Mouse (Mus musculus): ENCODE data around the gene Gm44965. TPM values are rescaled to one million over a fixed set of nuclear protein-coding genes. Genes with fewer than 3 reads are reported as not detected.
A peak's percentile ranks its signal among the peaks of the same experiment; 100 is the strongest.

Gene Gm44965
- 0.69 TPM for polyA plus RNA-seq (2012; fragmentation: generic; extraction: Trizol)
- long read RNA-seq, experiment 1, partial matches to known transcripts, result 0 of 2 reads
- long read RNA-seq, experiment 1, other reads (novel, unspliced or antisense), result 2 of 2 reads
- long read RNA-seq, experiment 2, partial matches to known transcripts, result 0 of 4 reads
- long read RNA-seq, experiment 2, other reads (novel, unspliced or antisense), result 4 of 4 reads

GRCm38 (mm10) chr6:48593158-48594042 is at the start of gene Gm44965, which contains the start of gene Repin1:
Gene Gm44965 (plus strand): TSS chr6:48593941.
Gene Repin1 (plus strand): TSS chr6:48593883.
- Histone ChIP-seq H3K27me3 (ENCODE audit: control insufficient read depth, insufficient read depth, insufficient read length) (no peaks in the 10 kb centered on the region), H3K79me2 (ENCODE audit: control insufficient read depth, insufficient read depth) (peaks cover 42% of the 10 kb centered on the region), H3K4me3 (ENCODE audit: insufficient read depth, poor library complexity, severe bottlenecking) (peak within 1 kb of the TSS; percentile 60), H3K79me3 (ENCODE audit: low read depth) (peaks cover 22% of the 10 kb centered on the region), H3K36me3 (ENCODE audit: control insufficient read depth, insufficient read depth) (peaks cover 26% of the 10 kb centered on the region), H3ac (ENCODE audit: control insufficient read depth, insufficient read length, low read depth) (peak within 1 kb of the TSS; percentile 97)
- TF ChIP-seq MAX (IDR thresholded peaks at IDR 0.05) (peak; percentile 14), MYOD1 (IDR thresholded peaks at IDR 0.05; ENCODE audit: control insufficient read depth, insufficient read length, low read depth) (peak; percentile 83), MYOG (IDR thresholded peaks at IDR 0.05; ENCODE audit: control insufficient read depth, extremely low read depth, insufficient read length) (no peak), CEBPB (IDR thresholded peaks at IDR 0.05; ENCODE audit: low read depth) (no peak), CTCF (IDR thresholded peaks at IDR 0.05; ENCODE audit: control insufficient read depth, insufficient read depth, insufficient read length) (no peak), FOSL1 (IDR thresholded peaks at IDR 0.05; ENCODE audit: insufficient read depth, low read length, poor library complexity, severe bottlenecking) (no peak), USF1 (IDR thresholded peaks at IDR 0.05; ENCODE audit: low read depth) (peak; percentile 73)

GRCm38 (mm10) chr6:48545251-48545650 is 48.5 kb upstream of the Gm44965 start:
- no peak overlapping the region for H3K4me3 ChIP-seq (ENCODE audit: insufficient read depth, poor library complexity, severe bottlenecking)
- no peaks in the 10 kb centered on the region for H3K27me3 ChIP-seq (ENCODE audit: control insufficient read depth, insufficient read depth, insufficient read length)
- no peaks in the 10 kb centered on the region for H3K79me3 ChIP-seq (ENCODE audit: low read depth)
- no peaks in the 10 kb centered on the region for H3K79me2 ChIP-seq (ENCODE audit: control insufficient read depth, insufficient read depth)
- no peak overlapping the region for H3ac ChIP-seq (ENCODE audit: control insufficient read depth, insufficient read length, low read depth)
- TF ChIP-seq MYOG (IDR thresholded peaks at IDR 0.05; ENCODE audit: control insufficient read depth, extremely low read depth, insufficient read length) (no peak), USF1 (IDR thresholded peaks at IDR 0.05; ENCODE audit: low read depth) (no peak), MAX (IDR thresholded peaks at IDR 0.05) (no peak), CEBPB (IDR thresholded peaks at IDR 0.05; ENCODE audit: low read depth) (no peak), CTCF (IDR thresholded peaks at IDR 0.05; ENCODE audit: control insufficient read depth, insufficient read depth, insufficient read length) (no peak), FOSL1 (IDR thresholded peaks at IDR 0.05; ENCODE audit: insufficient read depth, low read length, poor library complexity, severe bottlenecking) (no peak), MYOD1 (IDR thresholded peaks at IDR 0.05; ENCODE audit: control insufficient read depth, insufficient read length, low read depth) (no peak)
- no peaks in the 10 kb centered on the region for H3K36me3 ChIP-seq (ENCODE audit: control insufficient read depth, insufficient read depth)

- Histone ChIP-seq H3K79me3 (ENCODE audit: low read depth) (no peaks in the 10 kb centered on the region), H3K36me3 (ENCODE audit: control insufficient read depth, insufficient read depth) (no peaks in the 10 kb centered on the region), H3K79me2 (ENCODE audit: control insufficient read depth, insufficient read depth) (no peaks in the 10 kb centered on the region), H3ac (ENCODE audit: control insufficient read depth, insufficient read length, low read depth) (no peak overlapping the region), H3K27me3 (ENCODE audit: control insufficient read depth, insufficient read depth, insufficient read length) (no peaks in the 10 kb centered on the region), H3K4me3 (ENCODE audit: insufficient read depth, poor library complexity, severe bottlenecking) (no peak overlapping the region)
- TF ChIP-seq CEBPB (IDR thresholded peaks at IDR 0.05; ENCODE audit: low read depth), result no peak
- TF ChIP-seq FOSL1 (IDR thresholded peaks at IDR 0.05; ENCODE audit: insufficient read depth, low read length, poor library complexity, severe bottlenecking), result no peak
Measured at GRCm38 (mm10) chr6:48546271-48546670, 47.5 kb upstream of the Gm44965 start.

GRCm38 (mm10) chr6:48546858-48547257 is 46.9 kb upstream of the Gm44965 start:
- TF ChIP-seq CTCF (IDR thresholded peaks at IDR 0.05; ENCODE audit: control insufficient read depth, insufficient read depth, insufficient read length) (no peak), MYOG (IDR thresholded peaks at IDR 0.05; ENCODE audit: control insufficient read depth, extremely low read depth, insufficient read length) (no peak), CEBPB (IDR thresholded peaks at IDR 0.05; ENCODE audit: low read depth) (no peak), MYOD1 (IDR thresholded peaks at IDR 0.05; ENCODE audit: control insufficient read depth, insufficient read length, low read depth) (no peak), USF1 (IDR thresholded peaks at IDR 0.05; ENCODE audit: low read depth) (no peak), FOSL1 (IDR thresholded peaks at IDR 0.05; ENCODE audit: insufficient read depth, low read length, poor library complexity, severe bottlenecking) (no peak)
- Histone ChIP-seq H3K4me3 (ENCODE audit: insufficient read depth, poor library complexity, severe bottlenecking) (no peak overlapping the region), H3ac (ENCODE audit: control insufficient read depth, insufficient read length, low read depth) (no peak overlapping the region), H3K79me3 (ENCODE audit: low read depth) (no peaks in the 10 kb centered on the region), H3K27me3 (ENCODE audit: control insufficient read depth, insufficient read depth, insufficient read length) (no peaks in the 10 kb centered on the region), H3K79me2 (ENCODE audit: control insufficient read depth, insufficient read depth) (no peaks in the 10 kb centered on the region), H3K36me3 (ENCODE audit: control insufficient read depth, insufficient read depth) (no peaks in the 10 kb centered on the region)

GRCm38 (mm10) chr6:48548314-48548713 is 45.4 kb upstream of the Gm44965 start:
- no peak overlapping the region for H3K4me3 ChIP-seq (ENCODE audit: insufficient read depth, poor library complexity, severe bottlenecking)
- no peaks in the 10 kb centered on the region for H3K79me2 ChIP-seq (ENCODE audit: control insufficient read depth, insufficient read depth)
- H3K27me3 ChIP-seq (ENCODE audit: control insufficient read depth, insufficient read depth, insufficient read length), result no peaks in the 10 kb centered on the region
- H3K79me3 ChIP-seq (ENCODE audit: low read depth), result no peaks in the 10 kb centered on the region
- H3K36me3 ChIP-seq (ENCODE audit: control insufficient read depth, insufficient read depth), result no peaks in the 10 kb centered on the region
- TF ChIP-seq FOSL1 (IDR thresholded peaks at IDR 0.05; ENCODE audit: insufficient read depth, low read length, poor library complexity, severe bottlenecking), result no peak
- TF ChIP-seq CEBPB (IDR thresholded peaks at IDR 0.05; ENCODE audit: low read depth), result no peak
- no peak for TF ChIP-seq USF1 (IDR thresholded peaks at IDR 0.05; ENCODE audit: low read depth)
- no peak for TF ChIP-seq MYOD1 (IDR thresholded peaks at IDR 0.05; ENCODE audit: control insufficient read depth, insufficient read length, low read depth)
- no peak for TF ChIP-seq CTCF (IDR thresholded peaks at IDR 0.05; ENCODE audit: control insufficient read depth, insufficient read depth, insufficient read length)
- no peak for TF ChIP-seq MAX (IDR thresholded peaks at IDR 0.05)
- no peak for TF ChIP-seq MYOG (IDR thresholded peaks at IDR 0.05; ENCODE audit: control insufficient read depth, extremely low read depth, insufficient read length)
- no peak overlapping the region for H3ac ChIP-seq (ENCODE audit: control insufficient read depth, insufficient read length, low read depth)

All from C2C12 (cell line).